Mouse (Mus musculus) spleen, postnatal 0 days (tissue): ENCODE results near the gene Mecr. TPM values are rescaled to one million over a fixed set of nuclear protein-coding genes. Genes with fewer than 3 reads are reported as not detected.

ENCODE experiments used
- polyA plus RNA-seq: library from polyadenylated mRNA; unstranded; fragments of >200 nt; fragmentation: Nextera tagmentation; extraction: Ambion mirVana; gene quantifications from 2 replicates; pipeline ENCODE4 v1.2.1, GENCODE M21; 2015

The Mecr gene
- 33.5 and 35.5 TPM in 2 replicates for polyA plus RNA-seq

GRCm38 (mm10) chr4:131843290-131843743 is at the start of gene Mecr:
Gene Mecr, plus strand, starts transcription at chr4:131843470.

GRCm38 (mm10) chr4:131837872-131838524 is 5.3 kb upstream of the Mecr start, which contains the start of gene Ptpru:
Gene Ptpru, minus strand, starts transcription at chr4:131838288.

GRCm38 (mm10) chr4:131873293-131874168 is 30.3 kb downstream of the Mecr start, which contains the start of gene Srsf4:
Gene Srsf4, plus strand, starts transcription at chr4:131873617.

Other genes starting within 250 kb of the Mecr start
- 3.9 and 7.2 TPM in 2 replicates for gene Ptpru, start 5.2 kb upstream of the Mecr start, polyA plus RNA-seq
- gene Srsf4, start 30.1 kb downstream of the Mecr start, polyA plus RNA-seq, result 70.2 and 71.1 TPM in 2 replicates
- gene Tmem200b, start 78.3 kb downstream of the Mecr start, polyA plus RNA-seq, result 0.25 and 0.34 TPM in 2 replicates
- gene Gm10300, start 231.2 kb downstream of the Mecr start, polyA plus RNA-seq, result 0.36 and 0.61 TPM in 2 replicates
- gene Epb41, start 231.9 kb downstream of the Mecr start, polyA plus RNA-seq, result 107 and 109 TPM in 2 replicates